Comparison of ENCODE assay signal across 33 mouse cellular contexts in the genomic region with DNA sequence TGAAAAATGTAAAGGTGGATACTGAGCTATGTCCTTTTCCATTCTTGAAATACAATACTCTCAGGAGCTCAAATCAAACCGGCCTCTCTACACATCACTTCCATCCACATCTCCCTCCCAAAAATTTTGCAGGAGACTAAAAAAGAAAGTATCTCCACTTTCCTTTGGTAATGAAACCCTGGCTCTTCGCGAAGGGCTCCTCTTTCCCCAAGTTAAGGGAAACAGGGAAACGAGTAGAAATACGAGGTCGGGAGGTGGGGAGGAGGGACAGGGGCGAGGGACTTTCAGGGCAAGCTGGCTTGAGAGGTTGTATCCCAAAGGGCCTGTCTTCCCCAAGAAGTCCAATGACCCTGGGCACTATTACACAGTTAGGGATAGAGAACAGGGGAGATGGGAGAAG. TPM values are rescaled to one million over a fixed set of nuclear protein-coding genes. Genes with fewer than 3 reads are reported as not detected.
A peak's percentile ranks its signal among the peaks of the same experiment; 100 is the strongest.
DNase-seq lines count a peak whose midpoint lies in the region; ATAC-seq and TF ChIP-seq lines count a peak whose summit lies in the region.
"Had no signal": no experiment of that assay in that cellular context is flagged by ENCODE, and none has a peak within 500 bp of the region (broad histone marks: within the 10 kb centered on the region; RNA-seq: fewer than 3 reads in every experiment).

No protein-coding gene starts in this region.

- no peak for TF ChIP-seq CTCF in stomach, postnatal 0 days (IDR thresholded peaks at IDR 0.05; ENCODE audit: low read depth)

- DNase-seq in embryo, embryonic 9.5 days (ENCODE audit: extremely low spot score) = peak; percentile 31
- no peak for DNase-seq in embryo, embryonic 11 days
- DNase-seq in heart, postnatal 36 days = no peak
- no peak for DNase-seq in kidney, postnatal 25 days
- no peak for DNase-seq in stomach, postnatal 0 days (ENCODE audit: low spot score)
- DNase-seq: adrenal gland, adult 8-10 months; cerebellum, adult 11-12 months; cerebellum, postnatal 10 days; kidney, postnatal 14 days; liver, embryonic 13.5 days; lung, adult 2 months; lung, postnatal 14 days; thymus, postnatal 36 days had no signal

- intact Hi-C loops in heart, postnatal 36 days (cut with DNase I) = no loop called here

- H3K36me3 ChIP-seq in heart, embryonic 14.5 days (ENCODE audit: control insufficient read depth, insufficient read depth, low read length) = no peaks in the 10 kb centered on the region
- H3K36me3 ChIP-seq in kidney, embryonic 14.5 days (ENCODE audit: control insufficient read depth, insufficient read depth, low read length) = no peaks in the 10 kb centered on the region
- H3K36me3 ChIP-seq in stomach, embryonic 14.5 days (ENCODE audit: control insufficient read depth, insufficient read depth, low read length) = no peaks in the 10 kb centered on the region
- no peaks in the 10 kb centered on the region for H3K36me3 ChIP-seq in stomach, postnatal 0 days (ENCODE audit: control insufficient read depth, insufficient read depth, low read length)
- H3K36me3 ChIP-seq: embryonic facial prominence, embryonic 13.5 days; intestine, embryonic 15.5 days; limb, embryonic 12.5 days; liver, embryonic 13.5 days; midbrain, embryonic 13.5 days had no signal

- H3K4me2 ChIP-seq in heart, embryonic 14.5 days (ENCODE audit: low read length) = peak overlapping the region; percentile 56
- H3K4me2 ChIP-seq in kidney, embryonic 14.5 days (replicated peaks; ENCODE audit: low read depth, low read length) = peak overlapping the region; percentile 59
- H3K4me2 ChIP-seq in stomach, embryonic 14.5 days (replicated peaks; ENCODE audit: low read depth, low read length) = peak overlapping the region; percentile 37; the same call in 1 of the 2 replicates
- H3K4me2 ChIP-seq in stomach, postnatal 0 days (replicated peaks; ENCODE audit: low read depth) = no peak overlapping the region
- H3K4me2 ChIP-seq: embryonic facial prominence, embryonic 13.5 days; forebrain, embryonic 13.5 days; hindbrain, embryonic 14.5 days; intestine, embryonic 15.5 days; limb, embryonic 12.5 days; liver, embryonic 13.5 days; midbrain, embryonic 13.5 days had no signal

- H3K9ac ChIP-seq in heart, embryonic 14.5 days (ENCODE audit: low read length) = 0 out of 2 replicates have a peak overlapping the region, but pooled peaks have one; percentile 36
- H3K9ac ChIP-seq in kidney, embryonic 14.5 days (ENCODE audit: low read depth, low read length) = peak overlapping the region; percentile 97
- no peak overlapping the region for H3K9ac ChIP-seq in stomach, embryonic 14.5 days (replicated peaks; ENCODE audit: low read depth, low read length)
- no peak overlapping the region for H3K9ac ChIP-seq in stomach, postnatal 0 days (ENCODE audit: low read length)
- H3K9ac ChIP-seq: embryonic facial prominence, embryonic 13.5 days; forebrain, embryonic 13.5 days; hindbrain, embryonic 14.5 days; intestine, embryonic 15.5 days; limb, embryonic 12.5 days; liver, embryonic 13.5 days; midbrain, embryonic 13.5 days had no signal

- 3% methylated on average over 7 of the region's 7 CpGs for WGBS in heart, embryonic 14.5 days
- 2% methylated on average over 7 of the region's 7 CpGs for WGBS in kidney, embryonic 14.5 days
- WGBS in stomach, embryonic 14.5 days = 2% methylated on average over 7 of the region's 7 CpGs
- 3% methylated on average over 7 of the region's 7 CpGs for WGBS in stomach, postnatal 0 days

- no peak for TF ChIP-seq EP300 in stomach, postnatal 0 days (optimal IDR thresholded peaks at IDR 0.05)

- no peaks in the 10 kb centered on the region for H3K9me3 ChIP-seq in heart, embryonic 14.5 days (ENCODE audit: control insufficient read depth, low read length)
- H3K9me3 ChIP-seq in kidney, embryonic 14.5 days (ENCODE audit: control insufficient read depth, low read length) = no peaks in the 10 kb centered on the region
- H3K9me3 ChIP-seq in stomach, embryonic 14.5 days (ENCODE audit: control insufficient read depth, low read depth, low read length) = no peaks in the 10 kb centered on the region
- H3K9me3 ChIP-seq in stomach, postnatal 0 days (ENCODE audit: control insufficient read depth, low read length) = no peaks in the 10 kb centered on the region
- H3K9me3 ChIP-seq: embryonic facial prominence, embryonic 13.5 days; forebrain, embryonic 13.5 days; intestine, embryonic 15.5 days; limb, embryonic 12.5 days; liver, embryonic 13.5 days; midbrain, embryonic 13.5 days had no signal

- peaks cover 89% of the 10 kb centered on the region for H3K27me3 ChIP-seq in heart, embryonic 14.5 days (ENCODE audit: control insufficient read depth, insufficient read depth, low read length)
- peaks cover 21% of the 10 kb centered on the region; the same call in 1 of the 2 replicates for H3K27me3 ChIP-seq in kidney, embryonic 14.5 days (ENCODE audit: control insufficient read depth, insufficient read depth, low read length)
- peaks cover 66% of the 10 kb centered on the region for H3K27me3 ChIP-seq in stomach, embryonic 14.5 days (ENCODE audit: control insufficient read depth, insufficient read depth, low read length)
- H3K27me3 ChIP-seq in stomach, postnatal 0 days (ENCODE audit: control insufficient read depth, insufficient read depth, low read length) = peaks cover 42% of the 10 kb centered on the region

- peaks cover 3 to 10% of the 10 kb centered on the region in 2 experiments; a peak in 3 of 4 replicates for H3K4me1 ChIP-seq in heart, embryonic 14.5 days (ENCODE audit: control insufficient read depth in 2 of 2, insufficient read depth in 2 of 2, low read length in 2 of 2)
- H3K4me1 ChIP-seq in kidney, embryonic 14.5 days (ENCODE audit: control insufficient read depth, insufficient read depth, low read length) = peaks cover 8% of the 10 kb centered on the region
- 0 out of 2 replicates have a peak, but pooled peaks cover 12% of the 10 kb centered on the region for H3K4me1 ChIP-seq in stomach, embryonic 14.5 days (ENCODE audit: control insufficient read depth, insufficient read depth, low read length)
- no peaks in the 10 kb centered on the region for H3K4me1 ChIP-seq in stomach, postnatal 0 days (replicated peaks; ENCODE audit: control insufficient read depth, insufficient read depth)

- no peak overlapping the region; a peak in 1 of 4 replicates for H3K27ac ChIP-seq in heart, embryonic 14.5 days (replicated peaks in 1 of 2; ENCODE audit: control insufficient read depth in 1 of 2, insufficient read depth in 1 of 2, low read depth in 2 of 2, low read length in 2 of 2)
- peak overlapping the region; percentile 57; the same call in 1 of the 2 replicates for H3K27ac ChIP-seq in kidney, embryonic 14.5 days (ENCODE audit: low read depth, low read length)
- H3K27ac ChIP-seq in stomach, embryonic 14.5 days (ENCODE audit: low read length) = no peak overlapping the region
- H3K27ac ChIP-seq in stomach, postnatal 0 days (replicated peaks) = no peak overlapping the region
- H3K27ac ChIP-seq: embryonic facial prominence, embryonic 13.5 days; forebrain, embryonic 13.5 days; hindbrain, embryonic 14.5 days; intestine, embryonic 15.5 days; layer of hippocampus, adult 2 months; limb, embryonic 12.5 days; liver, embryonic 13.5 days; midbrain, embryonic 13.5 days had no signal

- ATAC-seq in heart, embryonic 14.5 days (ENCODE audit: insufficient number of reproducible peaks, insufficient read depth, low FRiP score, low read depth) = no peak
- no peak for ATAC-seq in kidney, embryonic 14.5 days (ENCODE audit: low FRiP score, low TSS enrichment)
- no peak for ATAC-seq in stomach, embryonic 14.5 days (ENCODE audit: insufficient number of reproducible peaks, insufficient read depth, low FRiP score, low read depth)
- ATAC-seq in stomach, postnatal 0 days (ENCODE audit: low FRiP score, low TSS enrichment) = no peak
- ATAC-seq: activated CD4-positive, CD25-positive, alpha-beta regulatory T cell, adult 4 months; forebrain, embryonic 13.5 days; intestine, embryonic 15.5 days; midbrain, embryonic 13.5 days had no signal

- H3K4me3 ChIP-seq in heart, embryonic 14.5 days (ENCODE audit: control insufficient read depth in 1 of 2, insufficient read depth in 1 of 2, low read depth in 1 of 2, low read length in 2 of 2) = peak overlapping the region; percentile 6 to 50; a peak in 3 of 4 replicates
- peak overlapping the region; percentile 80 for H3K4me3 ChIP-seq in kidney, embryonic 14.5 days (ENCODE audit: low read length)
- peak overlapping the region; percentile 13; the same call in 1 of the 2 replicates for H3K4me3 ChIP-seq in stomach, embryonic 14.5 days (ENCODE audit: low read depth, low read length)
- H3K4me3 ChIP-seq in stomach, postnatal 0 days (ENCODE audit: low read depth, low read length) = no peak overlapping the region
- H3K4me3 ChIP-seq: embryonic facial prominence, embryonic 13.5 days; erythroblast, embryonic 14.5 days; forebrain, embryonic 13.5 days; intestine, embryonic 15.5 days; layer of hippocampus, adult 2 months; liver, embryonic 13.5 days; midbrain, embryonic 13.5 days had no signal

RNA-seq across cellular contexts. Expression of gene Wt1, which starts 1.9 kb away (rescaled TPM):
- polyA plus RNA-seq in heart, embryonic 14.5 days (2014; fragmentation: Nextera tagmentation; extraction: Ambion mirVana) = 23.1 and 23.6 TPM in 2 replicates
- total RNA-seq in heart, postnatal 36 days (2021) = 1 to 10 TPM; 5.2 to 6.9 TPM
- 108 and 164 TPM in 2 replicates for polyA plus RNA-seq in kidney, embryonic 14.5 days (2014; fragmentation: Nextera tagmentation; extraction: Ambion mirVana)
- 18.6 and 23.9 TPM in 2 replicates for polyA plus RNA-seq in stomach, embryonic 14.5 days (2014; fragmentation: Nextera tagmentation; extraction: Ambion mirVana)
- polyA plus RNA-seq in stomach, postnatal 0 days (2015; fragmentation: Nextera tagmentation; extraction: Ambion mirVana) = 3.6 and 5.0 TPM in 2 replicates
- total RNA-seq: gastrocnemius, adult 8-10 months; layer of hippocampus, adult 2 months; megakaryocyte, adult 5-6 weeks had no signal
- polyA plus RNA-seq: activated CD4-positive, CD25-positive, alpha-beta regulatory T cell, adult 4 months; erythroblast, embryonic 14.5 days; forebrain, embryonic 13.5 days had no signal

RNA-seq across cellular contexts. Expression of gene Gm11060, which starts 32.6 kb away (rescaled TPM):
- not detected in 2 replicates for polyA plus RNA-seq in heart, embryonic 14.5 days (2014; fragmentation: Nextera tagmentation; extraction: Ambion mirVana)
- total RNA-seq in heart, postnatal 36 days (2021) = not detected
- not detected in 2 replicates for polyA plus RNA-seq in kidney, embryonic 14.5 days (2014; fragmentation: Nextera tagmentation; extraction: Ambion mirVana)
- polyA plus RNA-seq in stomach, embryonic 14.5 days (2014; fragmentation: Nextera tagmentation; extraction: Ambion mirVana) = not detected in 2 replicates
- polyA plus RNA-seq in stomach, postnatal 0 days (2015; fragmentation: Nextera tagmentation; extraction: Ambion mirVana) = not detected in 2 replicates
- total RNA-seq: adrenal gland, adult 8-10 months; gastrocnemius, adult 8-10 months; layer of hippocampus, adult 2 months; layer of hippocampus, postnatal 25 days; megakaryocyte, adult 5-6 weeks had no signal
- polyA plus RNA-seq: activated CD4-positive, CD25-positive, alpha-beta regulatory T cell, adult 4 months; cortical plate, adult 2 months; embryonic facial prominence, embryonic 13.5 days; erythroblast, embryonic 14.5 days; forebrain, embryonic 13.5 days; frontal cortex, adult 2 months; gonadal fat pad, adult 2 months; hindbrain, embryonic 14.5 days; intestine, embryonic 15.5 days; limb, embryonic 12.5 days; liver, embryonic 13.5 days; lung, adult 2 months; midbrain, embryonic 13.5 days; neural tube, embryonic 11.5 days; small intestine, adult 2 months had no signal

Comparison
In these comparisons a context has a peak if more than half of its experiments do, and no peak if none do; other contexts are left out.
1. H3K9ac ChIP-seq: peak in heart, embryonic 14.5 days (single experiment) and kidney, embryonic 14.5 days (single experiment); none in stomach, embryonic 14.5 days (single experiment) and stomach, postnatal 0 days (single experiment).